Mouse (Mus musculus) spleen, adult 2 months (tissue): Measurements from ENCODE around the gene Arhgap22.

Source experiments
- CTCF ChIP-seq: fragments of 200-500 bp; IDR thresholded peaks from 2 replicates; pipeline ENCODE4 v1.5.1; 2011; ENCODE audit warnings: mild to moderate bottlenecking, inconsistent platforms; ENCODE audit not compliant: insufficient read depth, insufficient read length, insufficient replicate concordance; ENCODE audit errors: extremely low read depth
- POLR2A ChIP-seq: fragments of 200-500 bp; IDR thresholded peaks from 2 replicates; pipeline ENCODE4 v1.6.1; 2011; ENCODE audit warnings: low read depth, low read length, inconsistent platforms

DNA sequence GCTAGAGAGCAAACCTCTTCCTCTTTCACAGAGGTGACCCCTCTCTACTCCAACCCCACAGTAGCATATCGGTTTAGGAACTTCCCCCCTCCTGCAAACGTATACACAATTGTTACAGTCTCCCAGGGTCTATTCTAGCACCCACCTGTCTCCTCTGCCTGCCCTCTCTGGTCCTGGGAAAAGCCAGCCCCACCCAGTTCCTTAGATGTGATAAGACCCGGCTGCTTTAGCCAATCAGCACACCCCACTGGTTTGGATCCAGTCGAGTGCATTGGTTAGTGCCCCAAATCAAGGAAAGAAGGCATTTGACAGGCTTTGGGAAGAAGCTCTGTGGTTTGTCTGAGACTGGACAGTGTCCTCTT lies 922 bp downstream of the Arhgap22 start:
- no peak for TF ChIP-seq POLR2A
- TF ChIP-seq CTCF: no peak
